Comparison of ENCODE assay signal across 8 mouse cellular contexts in the genomic region with DNA sequence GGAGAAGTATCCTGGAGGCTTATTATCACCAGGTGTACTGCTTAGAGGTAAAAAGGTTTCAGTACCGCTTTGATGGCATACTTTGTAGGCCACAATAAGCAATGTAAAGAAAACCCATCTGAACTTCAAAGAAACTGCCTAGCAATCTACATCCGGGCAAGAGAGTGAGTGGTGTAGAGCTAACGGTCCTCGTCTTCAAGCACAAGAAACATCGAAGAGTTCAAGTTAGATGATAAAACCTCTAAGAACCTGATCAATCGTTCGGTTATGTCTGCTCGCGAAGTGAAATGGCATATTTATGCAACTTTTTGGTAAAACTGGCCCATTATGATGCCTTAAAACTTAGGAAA. TPM values are rescaled to one million over a fixed set of nuclear protein-coding genes. Genes with fewer than 3 reads are reported as not detected.
DNase-seq lines count a peak whose midpoint lies in the region; ATAC-seq and TF ChIP-seq lines count a peak whose summit lies in the region.

No protein-coding gene starts in this region.

- no peaks in the 10 kb centered on the region for H3K9me3 ChIP-seq in kidney, postnatal 0 days (replicated peaks; ENCODE audit: low read length)
- no peaks in the 10 kb centered on the region for H3K9me3 ChIP-seq in MEL (replicated peaks; ENCODE audit: insufficient read depth, low read length)
- no peaks in the 10 kb centered on the region for H3K9me3 ChIP-seq in forebrain, postnatal 0 days (ENCODE audit: low read length)

- no peak for ATAC-seq in kidney, postnatal 0 days (replicated peaks; ENCODE audit: low FRiP score, low read depth)
- no peak for ATAC-seq in forebrain, postnatal 0 days
- ATAC-seq in megakaryocyte, adult 5-6 weeks (ENCODE audit: poor library complexity, severe bottlenecking) = peak; percentile 8; the same call in 1 of the 2 replicates
- ATAC-seq in erythroid progenitor cell, adult 5-6 weeks (replicated peaks; ENCODE audit: low FRiP score, poor library complexity, severe bottlenecking) = no peak

- H3K4me3 ChIP-seq in kidney, postnatal 0 days (replicated peaks; ENCODE audit: low read depth, low read length) = peak overlapping the region; percentile 85
- H3K4me3 ChIP-seq in MEL (ENCODE audit: control insufficient read depth in 1 of 2, insufficient read depth in 1 of 2, low read depth in 2 of 2, low read length in 2 of 2) = peak overlapping the region; percentile 74 to 85
- H3K4me3 ChIP-seq in forebrain, postnatal 0 days (ENCODE audit: low read depth, low read length) = peak overlapping the region; percentile 72

- WGBS in kidney, postnatal 0 days = 3% methylated on average over 9 of the region's 9 CpGs
- 6% methylated on average over 9 of the region's 9 CpGs for WGBS in forebrain, postnatal 0 days

- no peak for TF ChIP-seq RAD21 in MEL (IDR thresholded peaks at IDR 0.05; ENCODE audit: low read depth, low read length)

- TF ChIP-seq CTCF in kidney, postnatal 0 days (IDR thresholded peaks at IDR 0.05; ENCODE audit: low read depth) = no peak
- no peak for TF ChIP-seq CTCF in MEL (IDR thresholded peaks at IDR 0.05 in 2 of 3, conservative IDR thresholded peaks at IDR 0.05 in 1 of 3; ENCODE audit: control insufficient read depth in 1 of 3, insufficient read depth in 1 of 3, low read depth in 2 of 3, low read length in 3 of 3, poor library complexity in 1 of 3, severe bottlenecking in 1 of 3)
- no peak for TF ChIP-seq CTCF in forebrain, postnatal 0 days (IDR thresholded peaks at IDR 0.05; ENCODE audit: low read depth)

- TF ChIP-seq POLR2A in MEL (IDR thresholded peaks at IDR 0.05; ENCODE audit: control insufficient read depth in 1 of 2, insufficient read depth in 1 of 2, low read depth in 1 of 2, low read length in 2 of 2, poor library complexity in 1 of 2) = no peak

- H3K79me2 ChIP-seq in MEL (ENCODE audit: control insufficient read depth, insufficient read depth, low read length, poor library complexity) = peaks cover 28% of the 10 kb centered on the region

- H3K27ac ChIP-seq in kidney, postnatal 0 days = peak overlapping the region; percentile 98
- H3K27ac ChIP-seq in MEL (ENCODE audit: control insufficient read depth, low read depth, low read length) = peak overlapping the region; percentile 65
- H3K27ac ChIP-seq in forebrain, postnatal 0 days (ENCODE audit: low read depth, low read length) = peak overlapping the region; percentile 96; the same call in 1 of the 2 replicates

- H3K27me3 ChIP-seq in kidney, postnatal 0 days (ENCODE audit: insufficient read depth, low read length) = no peaks in the 10 kb centered on the region
- no peaks in the 10 kb centered on the region for H3K27me3 ChIP-seq in MEL (ENCODE audit: control insufficient read depth in 1 of 2, insufficient read depth in 2 of 2, low read length in 2 of 2)
- no peaks in the 10 kb centered on the region for H3K27me3 ChIP-seq in forebrain, postnatal 0 days (ENCODE audit: insufficient read depth, low read length)

- H3K4me2 ChIP-seq in kidney, postnatal 0 days (ENCODE audit: low read length) = peak overlapping the region; percentile 66
- H3K4me2 ChIP-seq in forebrain, postnatal 0 days (ENCODE audit: low read depth) = peak overlapping the region; percentile 79

- TF ChIP-seq EP300 in MEL (IDR thresholded peaks at IDR 0.05; ENCODE audit: low read depth in 1 of 2, low read length in 2 of 2) = no peak

- DNase-seq in kidney, postnatal 0 days (ENCODE audit: low spot score) = peak; percentile 45
- DNase-seq in kidney, adult 8-10 months = no peak
- DNase-seq in MEL (ENCODE audit: low read depth, low spot score) (peak; percentile 76), MN1 (ENCODE audit: low spot score) (no peak)
- no peak for DNase-seq in forebrain, postnatal 0 days
- no peak for DNase-seq in adrenal gland, adult (ENCODE audit: inconsistent age in 2 of 2, low spot score in 1 of 2)

- no peaks in the 10 kb centered on the region for H3K36me3 ChIP-seq in kidney, postnatal 0 days (ENCODE audit: insufficient read depth, low read length)
- H3K36me3 ChIP-seq in MEL (ENCODE audit: control insufficient read depth in 1 of 2, insufficient read depth in 2 of 2, low read length in 2 of 2) = peaks cover 1 to 9% of the 10 kb centered on the region in 2 experiments; a peak in 3 of 4 replicates
- H3K36me3 ChIP-seq in forebrain, postnatal 0 days (ENCODE audit: insufficient read depth) = no peaks in the 10 kb centered on the region

- peak overlapping the region; percentile 80 for H3K9ac ChIP-seq in kidney, postnatal 0 days (ENCODE audit: low read depth, low read length)
- H3K9ac ChIP-seq in MEL (ENCODE audit: control insufficient read depth, low read depth, low read length, poor library complexity, severe bottlenecking) = peak overlapping the region; percentile 74
- peak overlapping the region; percentile 79 for H3K9ac ChIP-seq in forebrain, postnatal 0 days

- H3K4me1 ChIP-seq in kidney, postnatal 0 days (replicated peaks; ENCODE audit: insufficient read depth, low read length) = peaks cover 6% of the 10 kb centered on the region
- peaks cover 0 to 2% of the 10 kb centered on the region in 2 experiments; a peak in 1 of 4 replicates for H3K4me1 ChIP-seq in MEL (ENCODE audit: control insufficient read depth in 1 of 2, insufficient read depth in 2 of 2, low read length in 2 of 2)
- peaks cover 18% of the 10 kb centered on the region for H3K4me1 ChIP-seq in forebrain, postnatal 0 days (ENCODE audit: insufficient read depth)

TF ChIP-seq in MEL, 35 proteins besides CTCF, POLR2A, EP300 and RAD21:
- TF ChIP-seq MEF2A (IDR thresholded peaks at IDR 0.05; ENCODE audit: extremely low read depth, insufficient replicate concordance, low read depth, low read length, poor library complexity, severe bottlenecking) = no peak
- TF ChIP-seq ETS1 (IDR thresholded peaks at IDR 0.05; ENCODE audit: low read depth, low read length) = 0 out of 2 replicates have a peak, but pooled peaks have one; percentile 5
- no peak for TF ChIP-seq CHD1 (IDR thresholded peaks at IDR 0.05; ENCODE audit: low read depth, low read length)

RNA-seq across cellular contexts. Expression of gene Wdr37, which starts 1.6 kb away (rescaled TPM):
- 15.0 and 15.5 TPM in 2 replicates for polyA plus RNA-seq in kidney, postnatal 0 days (2015; fragmentation: Nextera tagmentation; extraction: Ambion mirVana)
- 8.6 and 9.5 TPM in 2 replicates for total RNA-seq in MEL (2012; rRNA removed)
- 10 to 100 TPM in 1 of 2 experiments, not detected in 1; 14.7 TPM for polyA plus RNA-seq in MEL (2012; ENCODE audit: insufficient read depth in 1 of 2, insufficient read length in 2 of 2, low read depth in 1 of 2, low replicate concordance in 2 of 2, missing spikeins in 1 of 2)
- 57.8 and 75.9 TPM in 2 replicates for total RNA-seq in forebrain, postnatal 0 days (2014; rRNA removed)
- polyA plus RNA-seq in forebrain, postnatal 0 days (2015; fragmentation: Nextera tagmentation; extraction: Ambion mirVana) = 25.7 and 32.5 TPM in 2 replicates
- total RNA-seq in megakaryocyte, adult 5-6 weeks (2015) = 40.7 and 43.1 TPM in 2 replicates
- 37.2 and 53.1 TPM in 2 replicates for total RNA-seq in megakaryocyte, adult 5-6 weeks (2017)
- 42.5 and 62.9 TPM in 2 replicates for total RNA-seq in erythroid progenitor cell, adult 5-6 weeks (2015; ENCODE audit: low replicate concordance)
- 36.3 and 43.9 TPM in 2 replicates for total RNA-seq in erythroid progenitor cell, adult 5-6 weeks (2017; ENCODE audit: low replicate concordance)

RNA-seq across cellular contexts. Expression of gene Idi1, which starts 15.2 kb away (rescaled TPM):
- 46.9 and 47.1 TPM in 2 replicates for polyA plus RNA-seq in kidney, postnatal 0 days (2015; fragmentation: Nextera tagmentation; extraction: Ambion mirVana)
- total RNA-seq in MEL (2012; rRNA removed) = 19.9 and 22.1 TPM in 2 replicates
- 10 to 100 TPM in 1 of 2 experiments, not detected in 1; 22.5 TPM for polyA plus RNA-seq in MEL (2012; ENCODE audit: insufficient read depth in 1 of 2, insufficient read length in 2 of 2, low read depth in 1 of 2, low replicate concordance in 2 of 2, missing spikeins in 1 of 2)
- total RNA-seq in forebrain, postnatal 0 days (2014; rRNA removed) = 61.0 and 86.9 TPM in 2 replicates
- 56.3 and 74.9 TPM in 2 replicates for polyA plus RNA-seq in forebrain, postnatal 0 days (2015; fragmentation: Nextera tagmentation; extraction: Ambion mirVana)
- total RNA-seq in megakaryocyte, adult 5-6 weeks (2015) = 26.1 and 30.5 TPM in 2 replicates
- total RNA-seq in megakaryocyte, adult 5-6 weeks (2017) = 26.5 and 32.9 TPM in 2 replicates
- 16.3 and 21.3 TPM in 2 replicates for total RNA-seq in erythroid progenitor cell, adult 5-6 weeks (2015; ENCODE audit: low replicate concordance)
- 11.0 and 25.8 TPM in 2 replicates for total RNA-seq in erythroid progenitor cell, adult 5-6 weeks (2017; ENCODE audit: low replicate concordance)

Comparison
In these comparisons a context has a peak if more than half of its experiments do, and no peak if none do; other contexts are left out.
1. DNase-seq: peak in kidney, postnatal 0 days (single experiment) and MEL (single experiment); none in kidney, adult 8-10 months (0 of 2), forebrain, postnatal 0 days (single experiment), MN1 (single experiment) and adrenal gland, adult (0 of 2).
2. Peak in every context shown above with its lines, with median percentiles within 50 percentile points of each other: H3K27ac ChIP-seq, H3K4me3 ChIP-seq and H3K9ac ChIP-seq.